Mouse (Mus musculus) heart, adult 2 months (tissue): ENCODE measurements around the gene Ly6g6f.

Experiments
- CTCF ChIP-seq: fragments of 200-600 bp; IDR thresholded peaks from 2 replicates; pipeline ENCODE4 v1.8.1; 2022; ENCODE audit warnings: antibody characterized with exemption, mild to moderate bottlenecking, moderate library complexity
- EP300 ChIP-seq: fragments of 200-500 bp; IDR thresholded peaks from 2 replicates; pipeline ENCODE4 v1.6.1; 2011; ENCODE audit warnings: low read depth, low read length, control low read depth; ENCODE audit not compliant: insufficient read depth

DNA sequence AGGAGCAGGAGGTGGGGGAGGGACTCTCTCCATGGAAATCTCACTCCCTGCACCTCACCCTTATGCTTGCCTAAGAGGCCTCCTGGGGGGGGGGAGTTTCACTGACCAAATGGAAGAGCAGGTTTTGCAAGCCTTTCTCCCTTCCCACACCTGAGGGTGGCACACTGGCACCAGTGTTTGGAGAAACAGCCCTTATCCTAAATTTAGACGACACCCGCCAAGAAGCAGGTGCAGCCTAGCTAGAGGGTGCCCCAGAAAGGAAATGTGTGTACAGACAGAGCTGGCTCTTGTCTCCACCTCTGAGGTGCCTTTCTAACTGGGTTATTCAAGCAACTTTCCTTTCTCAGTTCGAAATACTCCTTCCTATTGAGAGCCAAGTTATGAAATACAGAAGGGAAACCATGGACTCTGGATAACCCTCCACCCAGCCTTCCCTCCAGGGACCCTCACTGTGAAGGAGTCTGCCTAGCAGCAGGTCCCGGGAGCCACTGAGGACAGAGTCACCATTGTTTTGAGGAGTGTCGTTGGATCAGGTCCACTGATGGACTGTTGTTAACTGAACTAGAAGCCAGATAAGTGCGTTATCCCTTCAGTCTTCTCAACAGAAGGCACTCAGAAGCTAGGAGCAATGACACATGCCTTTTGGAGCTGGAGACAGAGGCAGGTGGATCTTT, 14.7 kb downstream of the Ly6g6f start:
- TF ChIP-seq CTCF (no peak), EP300 (no peak)
